Mouse (Mus musculus) lung, postnatal 4 days (tissue): ENCODE data around the gene Slc7a6os.

Source experiments
- DNase-seq, 2 experiments: peaks; one replicate each; pipeline ENCODE4 v3.0.0; 2021

The Slc7a6os gene

DNA sequence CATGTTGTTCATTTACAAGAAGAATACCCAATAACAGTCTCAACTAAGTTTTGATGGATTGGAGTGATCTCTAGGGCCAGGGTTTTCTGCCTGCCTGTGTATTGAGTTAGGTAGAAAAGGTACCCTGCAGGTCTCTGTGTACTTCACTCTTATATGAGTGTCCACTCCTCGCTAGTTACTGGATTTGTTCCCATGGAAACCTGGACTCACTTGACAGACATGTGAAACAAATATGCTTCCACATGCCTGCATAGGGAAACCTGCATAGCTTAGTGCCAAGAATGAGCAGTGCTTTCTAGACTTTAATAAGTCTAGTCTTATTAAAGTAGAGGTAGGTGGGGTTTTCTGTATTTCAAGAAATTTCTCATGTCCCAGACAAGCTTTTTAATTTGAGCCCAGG, 33.8 kb downstream of the Slc7a6os start:
- peak in 1 of 2 experiments; percentile 3 for DNase-seq

GRCm38 (mm10) chr8:106173566-106173965, 37.2 kb downstream of the Slc7a6os start:
- no peak for DNase-seq

- DNase-seq = peak in 1 of 2 experiments; percentile 2
These were observed 40.7 kb downstream of the Slc7a6os start for GRCm38 (mm10) chr8:106169934-106170480.

DNA sequence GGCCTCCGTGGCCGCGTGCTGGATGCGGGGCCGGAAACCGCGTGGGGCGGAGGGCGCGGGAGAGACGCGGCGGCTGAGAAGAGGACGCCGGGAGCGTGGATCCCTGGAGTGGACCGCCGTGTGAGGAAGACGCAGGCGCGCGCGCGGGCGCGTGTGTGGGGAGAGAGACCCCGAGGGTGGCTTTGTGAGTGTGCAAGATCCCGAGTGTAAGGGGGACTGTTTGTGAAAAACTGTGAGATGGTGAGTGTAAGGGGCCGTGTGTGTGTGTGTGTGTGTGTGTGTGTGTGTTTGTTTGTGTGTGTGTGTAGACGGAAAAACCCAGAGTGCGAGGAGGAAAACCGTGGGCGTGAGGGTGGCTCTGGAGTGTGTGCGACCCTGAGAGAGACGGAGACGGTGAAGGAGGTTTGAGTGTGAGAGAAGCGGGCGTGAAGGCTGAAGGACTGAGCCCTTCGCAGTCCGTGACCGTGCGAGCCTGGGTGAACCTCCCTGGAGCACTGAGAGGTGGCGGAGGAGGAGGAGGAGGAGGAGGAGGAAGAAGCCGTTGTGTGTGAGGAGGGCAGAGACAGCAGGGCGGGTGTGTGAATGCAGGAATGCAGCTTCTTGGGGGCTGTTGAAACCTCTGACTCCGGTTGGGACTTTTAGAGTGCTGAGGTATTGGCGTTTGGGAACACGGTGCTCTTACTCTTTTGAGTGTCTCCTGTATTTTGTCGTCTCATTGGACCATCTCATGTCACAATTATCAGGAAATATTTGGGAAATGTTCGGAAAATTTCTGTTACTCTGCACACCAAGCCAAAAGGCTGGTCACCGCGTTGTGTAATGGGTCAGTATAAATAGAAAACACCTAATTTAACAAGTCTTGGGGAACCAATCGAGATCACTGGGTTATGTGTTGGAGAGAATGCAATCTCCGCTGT, 41.5 kb downstream of the Slc7a6os start:
- peak; percentile 39 to 45 for DNase-seq

DNA sequence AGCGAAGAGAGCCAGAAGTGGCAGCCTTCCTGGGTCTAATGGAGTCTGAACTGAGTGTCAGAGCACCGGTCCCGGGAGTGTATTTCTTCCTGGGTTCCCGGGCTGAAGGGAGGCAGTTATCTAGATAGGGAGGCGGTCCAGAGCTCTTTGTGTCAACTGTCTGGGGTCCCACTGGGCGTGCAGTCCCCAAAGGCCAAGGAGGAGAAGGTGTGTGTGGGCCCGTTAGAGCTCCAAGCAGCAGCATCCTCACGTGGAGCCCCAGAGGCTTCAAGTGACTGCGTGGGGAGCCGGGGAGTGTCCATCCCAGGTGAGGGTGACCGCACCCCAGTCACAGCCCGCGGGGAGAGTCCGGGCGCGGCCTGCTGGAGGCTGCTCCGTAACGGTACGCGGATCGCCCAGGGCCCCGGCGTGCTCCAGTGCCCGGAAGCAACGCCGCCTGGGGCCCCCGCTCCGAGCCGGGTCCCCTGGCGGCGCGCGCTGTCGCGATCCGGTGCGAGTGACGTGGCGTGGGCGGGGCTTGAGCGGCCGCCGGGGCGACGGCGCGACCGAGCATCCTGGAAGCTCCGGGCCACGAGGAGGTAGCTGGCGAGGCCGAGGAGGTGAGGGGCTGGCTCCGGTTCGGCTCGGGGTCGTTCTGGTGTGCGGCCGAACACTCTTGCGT, 42.2 kb downstream of the Slc7a6os start, which contains the start of gene Slc7a6:
TSS of gene Slc7a6 (plus strand) at position 502 of the 661 bp plus-strand sequence.
- DNase-seq = peak; percentile 89

DNA sequence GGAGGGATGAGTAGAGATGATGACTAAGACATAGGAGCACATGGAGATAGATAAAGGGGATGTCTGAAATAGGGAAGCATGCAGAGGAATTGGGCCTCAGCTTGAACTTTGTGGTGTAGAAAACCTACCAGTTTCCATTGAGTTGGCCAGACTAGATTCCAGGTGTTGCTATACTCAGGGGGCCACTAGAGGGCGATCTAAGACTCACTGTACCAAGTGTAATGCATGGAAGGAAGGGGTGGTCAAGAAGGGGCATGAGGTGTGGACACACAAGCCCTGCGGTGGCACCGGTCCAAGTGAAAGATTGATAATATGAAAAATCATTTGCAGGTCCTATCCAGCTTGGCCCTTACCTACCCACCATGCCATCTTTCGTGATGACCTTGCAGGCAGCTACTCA, 45.3 kb downstream of the Slc7a6os start:
- DNase-seq = peak; percentile 35 to 80

- no peak for DNase-seq
These were observed 47.5 kb downstream of the Slc7a6os start for GRCm38 (mm10) chr8:106163251-106163650.

GRCm38 (mm10) chr8:106159876-106160275, 50.9 kb downstream of the Slc7a6os start:
- peak in 1 of 2 experiments; percentile 17 for DNase-seq

GRCm38 (mm10) chr8:106158381-106158780, 52.4 kb downstream of the Slc7a6os start:
- DNase-seq = no peak

DNA sequence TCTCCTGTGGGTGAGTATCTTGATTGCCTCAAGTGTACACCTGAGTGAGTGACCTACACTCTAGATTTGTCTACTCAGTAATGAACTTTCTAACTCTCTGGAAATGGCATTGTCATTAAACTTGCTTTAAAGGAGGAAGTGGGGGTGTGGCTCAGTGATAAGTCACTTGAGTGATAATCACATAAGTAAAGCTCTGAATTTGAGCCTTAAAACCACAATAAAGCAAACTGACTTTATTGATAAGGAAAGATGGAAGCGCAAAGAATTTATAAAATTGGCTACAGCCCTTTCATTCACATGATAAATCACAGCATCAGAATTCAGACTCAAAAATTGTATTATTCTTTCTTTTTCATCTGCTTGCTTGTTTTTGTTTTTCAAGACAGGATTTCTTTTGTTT, 53.3 kb downstream of the Slc7a6os start:
- no peak for DNase-seq

- DNase-seq = peak in 1 of 2 experiments; percentile 20
These were observed 57.9 kb downstream of the Slc7a6os start for GRCm38 (mm10) chr8:106152876-106153275.

- DNase-seq = peak in 1 of 2 experiments; percentile 14
These were observed 59.7 kb downstream of the Slc7a6os start for GRCm38 (mm10) chr8:106151041-106151440.
